Mouse (Mus musculus) heart, postnatal 14 days (tissue): ENCODE results near the gene Nell1. TPM values are rescaled to one million over a fixed set of nuclear protein-coding genes. Genes with fewer than 3 reads are reported as not detected.

Source experiments
- DNase-seq, 2 experiments: peaks; one replicate each; pipeline ENCODE4 v3.0.0; 2021 to 2022
- intact Hi-C: fragments of 180-260 bp; cut with DNase I; formaldehyde crosslinking; loops from one replicate; pipeline ENCODE4 v1.15.1; 2025
- total RNA-seq, 2 experiments: library from RNA; stranded (reverse); gene quantifications; 2 replicates each; pipeline ENCODE4 v1.2.3; 2021

Gene Nell1
- total RNA-seq, 2 experiments from 2014 or later, result not detected

DNA sequence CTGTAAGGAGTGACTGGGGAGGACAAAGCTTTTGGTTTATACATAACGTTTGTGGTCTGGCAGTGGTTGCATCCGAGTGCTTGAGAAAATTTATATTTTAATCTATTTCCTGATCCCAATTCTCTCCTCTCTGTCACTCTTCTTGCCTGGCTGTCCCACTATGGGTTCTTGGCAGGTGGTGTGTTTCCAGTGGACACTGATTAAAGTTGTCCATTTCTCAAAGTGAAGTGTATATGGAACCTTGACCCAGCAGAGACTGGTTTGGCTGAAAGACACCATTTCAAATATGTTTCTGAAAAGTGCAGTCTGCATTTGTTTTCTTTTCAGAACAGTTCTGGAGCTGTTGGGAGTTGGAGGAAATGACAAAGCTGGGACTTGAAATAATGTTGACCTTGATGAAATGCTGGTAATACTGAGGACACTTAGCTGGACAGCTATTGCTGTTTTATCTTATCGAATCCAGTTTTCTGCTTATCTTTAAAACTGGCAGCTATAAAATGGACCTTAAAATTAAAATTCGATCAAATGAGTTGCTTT lies 512.3 kb downstream of the Nell1 start:
- DNase-seq, result no peak
- intact Hi-C loops, result loop anchor here (5.0 kb wide), 1 partner anchor 535 kb away; no protein-coding TSS in a partner anchor

DNA sequence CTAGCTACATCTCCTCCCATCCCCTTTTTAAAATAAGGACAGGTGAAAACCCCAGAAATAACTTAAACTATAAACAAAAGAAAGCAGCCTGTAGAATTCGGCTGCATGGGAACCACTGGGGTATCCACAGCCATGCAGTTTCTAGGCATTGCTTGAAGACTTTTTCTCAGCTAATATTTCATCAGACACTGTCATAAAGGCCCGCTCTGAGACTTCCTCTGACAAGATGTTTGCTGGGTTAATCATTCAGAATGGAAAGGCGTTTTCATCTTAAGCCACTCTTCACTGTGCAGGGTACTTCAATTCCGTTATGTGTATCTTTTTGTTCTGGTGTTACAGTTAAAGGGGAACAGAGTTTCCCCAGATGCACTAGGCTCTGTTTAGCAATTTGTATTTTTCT lies 526.9 kb downstream of the Nell1 start:
- DNase-seq, result no peak
- intact Hi-C loops, result no loop called here

DNA sequence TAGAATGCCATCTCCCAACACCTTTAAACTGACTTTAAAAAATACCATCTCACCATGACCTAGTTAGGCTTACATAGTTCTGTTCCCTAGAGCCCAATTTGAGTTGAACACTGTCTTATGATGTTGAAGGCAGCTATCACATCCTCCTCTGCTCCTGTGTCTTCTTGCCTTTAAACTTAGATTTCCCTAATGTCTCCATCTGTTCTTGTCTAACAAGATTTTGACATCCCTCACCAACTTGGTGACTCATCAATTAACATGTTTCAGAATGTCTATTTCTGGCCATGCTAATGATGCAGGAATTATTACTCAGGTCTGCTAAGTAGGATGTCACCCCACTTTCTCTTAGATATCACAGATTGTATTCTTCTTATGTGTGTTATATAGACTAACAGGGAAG lies 532.4 kb downstream of the Nell1 start:
- intact Hi-C loops, result no loop called here
- DNase-seq, result no peak

DNA sequence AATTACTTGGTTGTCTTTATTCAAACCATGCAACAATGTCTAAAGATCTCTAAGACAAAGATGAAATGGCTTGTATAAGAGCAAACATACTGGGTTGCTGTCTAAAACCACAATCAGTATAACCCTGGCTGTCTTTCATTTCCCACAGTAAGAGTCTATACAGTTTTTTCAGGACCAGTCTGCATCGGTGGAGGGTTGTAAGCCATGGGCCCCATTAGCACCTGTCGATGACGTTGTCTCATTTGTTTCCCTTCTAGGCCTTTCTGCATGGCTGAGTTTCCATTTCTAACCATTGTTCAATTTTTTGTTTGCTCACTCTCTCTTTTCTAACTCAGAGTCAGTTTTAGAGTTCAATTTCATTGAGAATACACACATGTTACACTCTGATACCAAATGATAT lies 540.2 kb downstream of the Nell1 start:
- intact Hi-C loops, result no loop called here
- DNase-seq, result no peak

DNA sequence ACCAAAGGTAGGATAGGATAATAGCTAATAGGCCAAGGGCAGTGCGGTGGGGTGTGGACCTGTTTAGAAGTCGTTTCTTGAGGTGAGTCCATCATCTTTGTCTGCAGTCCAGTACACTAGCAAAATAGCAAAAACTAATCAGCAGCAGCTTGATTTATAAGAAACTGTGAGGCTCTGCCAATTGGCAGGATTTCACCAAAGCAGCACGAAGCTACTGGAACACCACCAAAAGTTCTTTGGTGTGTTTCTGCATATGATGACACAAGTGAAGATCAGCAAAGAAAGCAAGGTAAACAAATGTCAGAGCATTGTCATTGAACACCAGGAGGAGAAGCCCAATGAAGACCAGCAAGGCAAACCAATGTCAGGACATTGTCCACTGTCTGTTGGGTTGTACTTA lies 542.0 kb downstream of the Nell1 start:
- intact Hi-C loops, result no loop called here
- DNase-seq, result no peak

DNA sequence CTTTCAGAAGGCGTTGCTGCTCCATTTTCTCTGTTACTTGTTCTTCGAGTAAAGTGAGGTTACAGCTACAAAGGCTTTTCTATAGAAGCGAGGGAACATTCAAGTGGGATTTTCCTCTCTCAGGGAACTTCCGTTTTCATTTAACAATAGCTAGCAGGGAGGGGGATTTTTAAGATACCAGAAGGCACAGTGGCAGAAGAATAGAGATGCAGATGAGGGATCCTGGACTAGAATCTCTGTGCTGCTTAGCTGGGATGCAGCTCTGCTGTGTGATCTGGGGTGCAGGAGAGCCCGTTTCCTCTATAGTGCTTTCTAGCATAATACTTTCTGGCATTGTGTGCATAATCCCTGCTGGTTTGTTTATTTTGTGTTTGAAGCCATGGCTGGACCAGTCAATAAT lies 568.7 kb downstream of the Nell1 start:
- no peak for DNase-seq
- intact Hi-C loops, result no loop called here

DNA sequence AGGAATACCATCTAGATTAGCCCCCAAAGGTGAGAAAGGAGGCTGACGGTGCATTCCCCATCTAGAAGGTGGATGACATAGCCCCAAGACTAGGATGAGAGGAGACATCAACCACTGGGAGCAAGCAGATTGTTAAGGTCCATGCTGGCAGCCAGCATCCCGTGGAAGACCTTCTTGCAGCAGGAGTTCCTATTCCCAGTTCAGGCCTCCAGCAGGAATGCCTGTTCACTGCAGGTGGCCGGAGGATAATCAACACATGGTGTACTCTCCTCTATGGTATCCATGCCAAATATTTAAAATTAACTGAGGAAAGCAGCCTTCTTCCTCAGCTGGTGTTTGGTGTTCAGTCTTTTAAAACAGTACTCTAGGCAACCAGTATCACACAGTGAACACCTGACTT lies 574.9 kb downstream of the Nell1 start:
- no peak for DNase-seq
- intact Hi-C loops, result no loop called here

DNA sequence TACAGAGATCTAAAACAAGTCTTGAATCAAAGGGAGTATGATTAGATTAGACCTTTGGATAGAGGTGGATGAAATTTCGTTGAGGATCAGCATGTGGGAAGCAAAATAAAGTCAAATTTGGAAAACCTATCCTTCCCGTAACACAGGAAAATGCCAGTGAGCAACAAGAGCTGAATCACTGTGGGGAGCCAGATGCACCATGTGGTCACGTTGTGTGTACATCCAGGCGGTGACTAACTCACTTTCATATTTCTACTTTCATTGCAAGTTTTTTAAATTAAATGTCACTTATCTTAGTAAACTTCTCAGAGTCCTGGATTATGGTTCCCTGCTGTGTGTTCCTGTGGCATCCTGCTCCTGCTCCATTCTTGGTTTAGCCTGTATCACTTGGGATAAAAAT lies 576.8 kb downstream of the Nell1 start:
- intact Hi-C loops, result no loop called here
- DNase-seq, result no peak

DNA sequence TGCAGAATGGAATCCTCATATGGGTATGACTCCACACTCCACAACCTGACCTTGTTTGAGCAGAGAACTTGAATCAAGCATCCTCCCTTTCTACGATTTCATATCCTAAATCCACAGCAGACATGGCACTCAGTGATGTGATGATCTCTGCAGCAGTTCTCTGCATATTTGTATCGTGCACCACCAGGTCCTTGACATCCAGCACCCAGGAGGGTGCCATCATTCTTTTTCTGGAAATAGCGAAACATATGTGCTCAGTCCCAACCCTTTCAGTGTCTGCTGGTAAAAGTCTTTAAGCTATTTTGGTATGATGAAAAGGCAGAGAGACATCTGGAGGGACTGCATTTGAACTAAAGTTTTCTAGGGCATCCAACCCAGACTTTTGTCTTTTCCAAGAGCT lies 588.0 kb downstream of the Nell1 start:
- no peak for DNase-seq
- intact Hi-C loops, result no loop called here

DNA sequence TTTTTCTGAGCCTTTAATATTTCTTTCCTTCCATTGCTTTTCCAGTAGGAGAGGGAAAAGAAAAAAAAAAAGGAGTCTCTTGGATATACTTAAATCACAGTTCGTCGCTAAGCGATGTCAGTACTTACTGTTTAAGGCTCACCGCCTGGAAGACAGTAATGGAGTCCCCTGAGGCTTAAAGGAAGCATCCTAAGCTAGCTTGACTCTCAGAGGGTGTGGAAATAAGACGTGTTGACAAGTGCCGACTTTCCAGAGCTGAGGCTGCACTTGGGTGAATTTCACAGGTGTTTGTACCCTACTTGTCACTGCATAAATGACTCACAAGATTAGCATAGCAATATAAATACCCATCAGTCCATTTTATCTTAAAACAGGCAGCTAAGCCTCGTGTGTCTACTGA lies 599.2 kb downstream of the Nell1 start:
- intact Hi-C loops, result no loop called here
- no peak for DNase-seq

DNA sequence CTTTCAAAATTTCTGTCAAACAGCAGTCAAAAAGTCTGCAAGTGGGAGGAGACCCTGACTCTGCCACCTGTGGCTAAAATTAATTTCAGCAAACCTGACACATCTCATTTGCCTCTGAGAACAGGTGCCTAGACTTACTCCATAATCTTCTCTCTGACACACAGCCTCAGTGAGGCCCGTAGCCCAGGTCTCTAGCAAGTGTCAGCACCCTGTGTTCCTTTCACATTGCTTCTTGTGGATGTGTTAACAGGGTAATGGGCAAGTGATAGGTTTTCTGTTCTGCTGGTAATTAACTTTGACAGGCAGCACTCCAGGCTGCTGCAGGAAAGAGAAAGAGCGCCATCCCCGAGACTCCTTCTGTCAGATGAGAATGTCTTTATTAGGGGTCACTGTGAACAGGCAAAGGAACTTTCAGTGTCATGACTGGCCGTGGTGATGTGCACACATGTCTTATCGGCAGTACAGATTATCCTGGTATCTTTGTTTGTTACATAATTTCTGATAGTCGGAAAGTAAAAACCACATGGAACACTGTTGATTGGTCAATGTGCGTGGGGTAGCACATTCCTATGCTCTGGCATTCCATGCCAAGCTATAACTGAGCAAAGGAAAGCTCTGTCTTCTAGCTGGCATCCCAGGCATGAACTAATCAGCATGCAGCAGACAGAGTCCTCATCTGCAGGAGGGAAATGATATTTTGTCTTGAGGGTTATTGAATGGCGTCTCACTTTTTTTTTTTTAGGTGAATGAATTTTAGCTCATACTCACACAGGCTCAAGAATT lies 614.2 kb downstream of the Nell1 start:
- intact Hi-C loops, result no loop called here
- DNase-seq, result no peak

DNA sequence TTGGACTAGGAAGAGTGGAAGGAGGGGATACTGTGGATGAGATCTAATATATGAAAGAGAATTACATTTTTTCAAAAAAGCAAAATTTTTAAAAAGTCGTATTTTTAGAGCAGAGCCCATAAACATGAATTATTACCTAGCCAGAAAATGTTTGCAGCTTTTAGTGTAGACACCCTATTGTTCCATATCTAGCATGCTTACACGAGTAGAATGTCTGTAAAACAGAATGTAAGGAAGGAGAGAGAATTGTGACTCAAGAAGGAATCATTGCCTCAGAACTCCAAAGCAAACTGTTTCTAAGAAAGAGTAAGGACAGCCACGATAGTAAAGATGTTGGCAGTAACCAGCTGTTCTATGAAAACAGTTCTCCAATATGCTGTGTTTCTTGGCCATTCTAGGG lies 624.2 kb downstream of the Nell1 start, which contains the start of gene 4933405O20Rik:
4933405O20Rik (plus strand) TSS at position 301 of the 400 bp plus-strand sequence.
- intact Hi-C loops, result no loop called here
- no peak for DNase-seq

DNA sequence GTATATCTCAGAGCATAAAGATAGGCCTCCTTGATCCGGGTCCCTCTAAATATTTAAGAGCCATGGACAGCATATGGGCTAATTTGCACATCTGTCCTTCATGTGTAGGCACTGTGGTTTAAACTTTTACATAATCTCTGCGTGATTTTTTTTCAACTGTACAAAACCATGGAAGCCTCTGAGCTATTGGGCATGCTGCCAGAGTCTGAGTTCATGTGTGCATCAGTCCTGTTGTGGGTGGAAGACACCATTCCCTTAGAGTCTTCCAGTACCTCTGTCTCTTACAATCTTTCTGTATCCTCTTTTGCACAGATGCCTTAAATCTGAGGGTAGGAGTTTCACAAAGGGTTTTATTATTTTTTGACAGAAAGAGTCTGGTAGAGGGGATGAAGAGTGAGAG lies 639.4 kb downstream of the Nell1 start:
- DNase-seq, result no peak
- intact Hi-C loops, result no loop called here

DNA sequence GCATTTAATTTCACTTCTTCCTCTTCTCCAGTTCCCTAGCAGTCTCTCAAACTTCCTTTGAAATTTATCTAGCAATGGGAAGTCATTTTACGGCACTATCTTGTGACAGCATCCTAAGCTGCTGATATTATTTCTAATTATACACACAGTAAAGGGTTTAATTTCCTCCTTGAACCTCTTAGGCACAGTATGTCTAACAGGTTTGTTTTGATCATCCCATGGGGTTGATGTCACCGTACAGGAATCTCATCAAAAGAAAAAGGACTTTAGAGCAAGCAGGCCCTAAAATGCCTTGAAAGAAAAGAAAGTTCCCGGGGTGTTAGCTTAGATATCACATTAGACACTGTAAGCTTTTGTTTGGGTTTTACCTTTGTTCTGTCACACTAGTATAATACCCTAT lies 654.5 kb downstream of the Nell1 start:
- intact Hi-C loops, result no loop called here
- no peak for DNase-seq

DNA sequence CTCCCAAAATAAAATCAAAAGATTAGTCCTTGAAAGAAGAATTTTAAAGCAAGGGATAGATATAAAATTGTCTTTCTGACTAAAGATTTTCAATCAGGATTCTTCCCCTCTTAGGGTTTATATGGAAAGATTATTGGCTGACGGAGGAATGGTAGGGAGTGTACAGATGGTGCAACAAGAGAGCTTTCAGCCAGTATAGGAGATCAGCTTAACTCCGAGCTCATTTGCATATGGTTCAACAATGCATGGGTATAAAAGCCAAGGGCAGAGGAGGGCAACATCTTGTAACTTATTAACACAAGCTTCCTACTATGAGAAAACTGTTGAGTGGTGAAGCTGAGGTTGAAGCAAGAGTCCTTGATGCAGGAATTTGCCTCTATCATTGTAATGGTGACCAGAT lies 658.5 kb downstream of the Nell1 start:
- DNase-seq, result no peak
- intact Hi-C loops, result no loop called here

DNA sequence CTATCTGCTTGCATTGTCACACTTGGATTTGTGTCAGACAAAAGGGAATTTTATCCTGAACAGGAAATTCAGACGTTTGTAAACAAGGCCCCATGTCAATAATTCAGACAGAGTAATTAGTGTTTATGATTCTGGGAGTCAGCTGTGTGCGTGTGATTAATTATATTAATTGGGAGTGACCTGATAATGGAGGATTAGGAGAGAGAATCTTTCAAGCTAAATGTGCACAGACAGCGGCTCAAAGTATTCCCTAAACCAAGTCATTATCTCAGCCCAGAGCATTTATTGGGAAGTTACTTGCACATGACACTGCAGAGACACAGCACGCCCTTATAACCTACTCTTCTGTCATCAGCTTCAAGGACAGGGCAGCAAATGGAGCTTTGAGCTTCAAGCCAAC lies 697.6 kb downstream of the Nell1 start:
- intact Hi-C loops, result no loop called here
- DNase-seq, result no peak

DNA sequence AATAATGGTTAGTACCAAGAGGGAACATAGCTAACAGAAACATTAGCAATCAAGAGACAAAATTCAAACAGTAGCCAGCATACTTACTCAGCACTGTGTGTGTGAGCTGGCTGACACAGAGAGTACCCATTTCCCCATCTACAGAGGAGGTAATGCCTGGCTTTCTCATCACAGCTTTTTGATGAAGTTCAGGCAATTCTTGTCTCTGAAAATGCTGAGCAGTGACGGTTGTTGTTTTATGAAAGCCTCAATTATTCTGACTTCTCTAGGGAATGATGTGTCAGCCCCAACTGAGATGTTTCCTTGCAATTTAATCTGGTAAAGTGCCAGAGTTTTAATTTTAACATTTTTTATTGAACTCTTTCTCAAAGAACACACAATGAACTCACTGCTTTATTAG lies 700.8 kb downstream of the Nell1 start:
- no peak for DNase-seq
- intact Hi-C loops, result no loop called here

DNA sequence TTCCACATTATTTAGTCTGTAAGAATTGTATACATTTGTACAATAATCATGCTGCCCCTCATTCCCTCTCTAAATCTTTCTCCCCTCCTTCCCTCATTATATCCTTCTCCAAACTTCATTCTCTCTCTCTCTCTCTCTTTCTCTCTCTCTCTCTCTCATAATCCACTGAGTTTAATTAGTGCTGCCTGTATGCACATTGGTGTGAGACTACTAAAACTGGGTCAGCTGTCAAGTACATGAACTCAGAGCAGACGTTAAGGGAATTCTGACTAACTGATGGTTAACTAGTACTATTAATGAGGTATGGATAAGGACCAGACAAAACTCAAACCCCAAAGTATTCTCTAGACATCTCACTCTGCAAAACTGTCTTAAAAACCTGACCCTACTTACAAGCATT lies 702.8 kb downstream of the Nell1 start:
- no peak for DNase-seq
- intact Hi-C loops, result no loop called here

DNA sequence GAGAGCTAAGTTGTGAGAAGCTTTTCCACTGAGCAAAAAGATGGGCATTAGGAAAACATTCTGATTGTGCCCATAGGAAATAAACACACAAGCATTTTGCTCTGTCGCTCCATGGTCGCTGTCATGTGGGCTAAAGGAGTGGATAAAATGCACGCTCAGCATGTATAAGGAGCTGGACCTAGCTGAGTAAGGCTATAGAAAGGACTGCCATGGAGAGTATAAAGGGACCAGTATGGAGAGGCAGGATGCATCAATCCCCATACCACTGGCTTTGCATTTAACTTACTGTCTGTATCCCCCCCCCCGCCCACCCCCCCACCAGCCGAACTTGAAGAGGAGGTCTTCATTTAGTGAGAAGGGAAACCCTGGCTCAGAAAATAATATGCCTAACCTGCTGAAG lies 711.7 kb downstream of the Nell1 start:
- DNase-seq, result no peak
- intact Hi-C loops, result no loop called here

DNA sequence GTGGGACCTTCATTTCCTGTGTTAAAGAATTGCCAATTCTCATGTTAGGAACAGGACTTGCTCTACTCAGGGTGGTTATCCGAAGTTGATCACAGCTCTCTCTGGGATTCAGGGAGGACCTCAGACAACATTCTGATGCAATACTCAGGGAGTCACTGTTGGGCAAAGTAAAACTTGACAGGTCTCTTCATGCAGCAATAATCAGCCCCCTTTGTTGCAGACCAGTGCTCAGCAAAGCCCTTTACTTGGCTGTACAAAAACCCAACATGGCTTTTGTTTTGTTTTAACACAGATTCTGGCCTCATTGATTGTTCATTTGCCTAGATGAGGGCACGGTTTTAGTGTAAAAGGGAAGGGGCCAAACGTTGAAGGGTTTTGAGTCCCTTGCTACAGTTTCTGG lies 750.5 kb downstream of the Nell1 start:
- no peak for DNase-seq
- intact Hi-C loops, result no loop called here

DNA sequence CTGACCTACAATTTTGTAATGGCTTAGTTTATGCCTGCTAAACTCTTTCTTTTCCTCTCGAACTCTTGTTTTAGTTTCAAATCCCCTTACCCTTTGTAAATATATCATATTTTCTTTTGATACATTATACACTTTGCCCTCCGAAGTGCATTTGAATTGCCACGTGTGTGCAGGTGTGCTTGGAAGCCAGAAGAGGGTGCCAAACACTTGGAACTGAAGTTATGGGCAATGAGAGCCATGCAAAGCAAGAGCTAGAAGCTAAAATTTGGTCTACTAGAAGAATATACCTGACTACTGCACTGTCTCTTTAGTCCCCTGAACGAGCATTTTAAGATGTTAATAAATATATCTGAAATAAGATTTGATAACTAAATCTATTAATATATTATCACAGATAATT lies 756.3 kb downstream of the Nell1 start:
- intact Hi-C loops, result no loop called here
- DNase-seq, result no peak

DNA sequence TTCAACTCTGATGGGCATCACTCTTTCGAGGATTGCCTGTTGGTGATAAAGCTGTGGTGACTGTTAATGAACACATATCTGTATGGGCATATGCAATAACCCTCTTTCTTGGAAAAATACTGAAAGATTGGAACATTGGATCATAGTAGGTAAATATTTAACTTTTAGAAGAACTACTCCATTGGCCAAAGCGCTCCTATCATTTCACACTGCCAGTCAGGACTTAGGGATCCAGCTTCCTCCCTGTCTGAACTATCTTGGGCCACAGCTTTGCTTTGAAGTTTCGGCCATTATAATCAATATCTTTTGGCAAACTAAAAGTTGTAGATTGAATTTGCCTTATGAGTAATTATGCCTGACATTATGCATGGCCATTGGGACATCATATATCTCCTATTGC lies 780.9 kb downstream of the Nell1 start:
- intact Hi-C loops, result no loop called here
- DNase-seq, result no peak

DNA sequence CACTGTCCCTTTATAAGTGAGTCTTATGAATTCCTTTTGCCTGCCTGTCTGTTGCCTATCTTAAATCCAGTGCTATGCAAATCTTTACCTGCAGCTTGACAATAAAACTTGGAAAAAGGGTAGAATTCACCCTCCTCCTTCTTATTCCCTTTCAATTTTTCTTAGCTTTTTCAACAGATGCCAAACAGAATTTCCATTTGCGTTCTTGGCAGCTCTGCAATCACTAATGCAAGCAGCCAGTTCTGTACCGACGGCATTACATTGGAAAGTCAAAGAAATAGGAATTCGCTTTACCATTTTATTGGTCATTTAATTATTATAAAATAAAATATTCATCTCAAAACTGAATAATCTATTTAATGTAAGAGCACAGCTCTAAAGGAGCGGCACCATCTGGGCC lies 781.7 kb downstream of the Nell1 start:
- no peak for DNase-seq
- intact Hi-C loops, result no loop called here
